8 mouse cellular contexts compared by ENCODE assay signal in the genomic region with DNA sequence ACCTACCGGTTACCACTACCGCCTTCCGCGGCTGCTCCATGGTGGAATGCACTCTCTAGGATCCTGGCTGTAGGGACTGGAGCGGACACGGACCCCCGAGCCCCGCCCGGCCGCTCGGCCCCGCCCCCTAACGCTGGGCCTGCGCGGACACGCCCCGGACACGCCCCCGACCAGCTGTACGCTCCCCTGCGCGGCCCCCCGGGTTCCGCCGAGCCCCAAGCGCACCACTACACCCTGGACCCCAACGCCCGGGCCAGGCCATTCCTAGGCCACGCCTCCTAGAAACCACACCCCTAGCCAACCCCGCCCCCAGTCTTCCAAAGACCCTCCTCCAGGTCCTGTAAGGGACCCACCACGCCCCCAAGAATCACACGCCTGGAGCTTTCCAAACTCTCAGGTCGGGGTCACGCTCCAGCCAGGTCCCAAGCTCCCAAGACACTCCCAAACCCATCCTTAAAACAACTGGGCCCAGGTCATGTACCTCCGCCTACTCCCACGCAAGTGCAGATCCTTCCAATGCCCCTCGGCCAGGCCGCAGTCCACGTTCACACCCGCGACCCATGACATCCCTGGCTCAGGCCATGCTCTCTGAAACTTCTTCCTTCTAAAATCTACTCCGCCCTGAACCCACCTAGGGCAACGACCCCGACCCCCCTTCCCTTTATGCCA. TPM values are rescaled to one million over a fixed set of nuclear protein-coding genes. Genes with fewer than 3 reads are reported as not detected.
DNase-seq lines count a peak whose midpoint lies in the region; ATAC-seq and TF ChIP-seq lines count a peak whose summit lies in the region.

No protein-coding gene starts in this region.

- H3K27me3 ChIP-seq in hindbrain, embryonic 11.5 days (ENCODE audit: control insufficient read depth, insufficient read depth, low read length), result no peaks in the 10 kb centered on the region
- no peaks in the 10 kb centered on the region for H3K27me3 ChIP-seq in lung, postnatal 0 days (replicated peaks; ENCODE audit: insufficient read depth, low read length)

- no peak for TF ChIP-seq EP300 in lung, postnatal 0 days (IDR thresholded peaks at IDR 0.05)

- H3K36me3 ChIP-seq in hindbrain, embryonic 11.5 days (ENCODE audit: control insufficient read depth, insufficient read depth, low read length), result 0 out of 2 replicates have a peak, but pooled peaks cover under 1% of the 10 kb centered on the region
- H3K36me3 ChIP-seq in lung, postnatal 0 days (ENCODE audit: insufficient read depth, low read length), result peaks cover 9% of the 10 kb centered on the region; the same call in 1 of the 2 replicates

- H3K4me3 ChIP-seq in hindbrain, embryonic 11.5 days (ENCODE audit: low read depth, low read length), result peak overlapping the region; percentile 79
- peak overlapping the region; percentile 68 for H3K4me3 ChIP-seq in lung, postnatal 0 days (ENCODE audit: low read depth, low read length)

- peak; percentile 94 for DNase-seq in Muller cell, postnatal 12 days (ENCODE audit: inconsistent ontology term)
- DNase-seq in cerebellum, adult 9-10 months, result peak; percentile 62
- peak; percentile 96 for DNase-seq in hindbrain, embryonic 11.5 days (ENCODE audit: low spot score)
- DNase-seq in layer of hippocampus, postnatal 10 days (ENCODE audit: low spot score in 2 of 2), result peak; percentile 75 to 86
- peak; percentile 96 for DNase-seq in lung, postnatal 0 days (ENCODE audit: low spot score)
- peak; percentile 93 for DNase-seq in ovary, postnatal 14 days (ENCODE audit: low spot score)
- peak; percentile 86 to 92 for DNase-seq in thymus, postnatal 10 days (ENCODE audit: low spot score in 2 of 2)

- WGBS in hindbrain, embryonic 11.5 days, result under 1% methylated on average over 33 of the region's 44 CpGs
- WGBS in lung, postnatal 0 days, result 2% methylated on average over 25 of the region's 44 CpGs

- ATAC-seq in frontal cortex, adult (ENCODE audit: low TSS enrichment), result peak; percentile 79
- ATAC-seq in hindbrain, embryonic 11.5 days (ENCODE audit: low FRiP score), result peak; percentile 89
- peak; percentile 96 for ATAC-seq in lung, postnatal 0 days

- peak overlapping the region; percentile 84 for H3K9ac ChIP-seq in hindbrain, embryonic 11.5 days (ENCODE audit: low read depth, low read length)
- peak overlapping the region; percentile 68 for H3K9ac ChIP-seq in lung, postnatal 0 days (replicated peaks; ENCODE audit: low read depth)

- H3K27ac ChIP-seq in hindbrain, embryonic 11.5 days (ENCODE audit: low read depth, low read length), result peak overlapping the region; percentile 70
- H3K27ac ChIP-seq in lung, postnatal 0 days (ENCODE audit: low read length), result peak overlapping the region; percentile 79

- H3K4me1 ChIP-seq in hindbrain, embryonic 11.5 days (replicated peaks; ENCODE audit: control insufficient read depth, insufficient read depth, low read length), result peaks cover 5% of the 10 kb centered on the region
- peaks cover 13% of the 10 kb centered on the region; the same call in 1 of the 2 replicates for H3K4me1 ChIP-seq in lung, postnatal 0 days (ENCODE audit: insufficient read depth, low read depth, low read length)

- H3K9me3 ChIP-seq in hindbrain, embryonic 11.5 days (ENCODE audit: control insufficient read depth, low read length), result no peaks in the 10 kb centered on the region
- no peaks in the 10 kb centered on the region for H3K9me3 ChIP-seq in lung, postnatal 0 days (ENCODE audit: low read length)

- peak overlapping the region; percentile 56 for H3K4me2 ChIP-seq in hindbrain, embryonic 11.5 days (replicated peaks; ENCODE audit: low read depth, low read length)
- H3K4me2 ChIP-seq in lung, postnatal 0 days (replicated peaks; ENCODE audit: low read depth, low read length), result peak overlapping the region; percentile 81

- no peak for TF ChIP-seq CTCF in lung, postnatal 0 days (IDR thresholded peaks at IDR 0.05)

RNA-seq across cellular contexts. Expression of a gene that starts 0.5 kb away (rescaled TPM):
- polyA plus RNA-seq in hindbrain, embryonic 11.5 days (2014; fragmentation: Nextera tagmentation; extraction: Ambion mirVana), result 170 TPM in 2 replicates
- 10 to 100 TPM; 25.8 to 31.9 TPM for total RNA-seq in layer of hippocampus, postnatal 10 days (2021)
- polyA plus RNA-seq in lung, postnatal 0 days (2015; fragmentation: Nextera tagmentation; extraction: Ambion mirVana), result 32.9 and 34.4 TPM in 2 replicates

RNA-seq across cellular contexts. Expression of a gene that starts 13.3 kb away (rescaled TPM):
- 282 and 299 TPM in 2 replicates for polyA plus RNA-seq in hindbrain, embryonic 11.5 days (2014; fragmentation: Nextera tagmentation; extraction: Ambion mirVana)
- 10 to 100 TPM; 72.3 to 76.5 TPM for total RNA-seq in layer of hippocampus, postnatal 10 days (2021)
- 95.9 and 104 TPM in 2 replicates for polyA plus RNA-seq in lung, postnatal 0 days (2015; fragmentation: Nextera tagmentation; extraction: Ambion mirVana)

RNA-seq across cellular contexts. Expression of a gene that starts 27.5 kb away (rescaled TPM):
- polyA plus RNA-seq in hindbrain, embryonic 11.5 days (2014; fragmentation: Nextera tagmentation; extraction: Ambion mirVana), result not detected in 2 replicates
- not detected for total RNA-seq in layer of hippocampus, postnatal 10 days (2021)
- polyA plus RNA-seq in lung, postnatal 0 days (2015; fragmentation: Nextera tagmentation; extraction: Ambion mirVana), result 1.3 and 2.3 TPM in 2 replicates

RNA-seq across cellular contexts. Expression of a gene that starts 39.0 kb away (rescaled TPM):
- polyA plus RNA-seq in hindbrain, embryonic 11.5 days (2014; fragmentation: Nextera tagmentation; extraction: Ambion mirVana), result 126 and 137 TPM in 2 replicates
- 100 to 1,000 TPM; 166 to 187 TPM for total RNA-seq in layer of hippocampus, postnatal 10 days (2021)
- polyA plus RNA-seq in lung, postnatal 0 days (2015; fragmentation: Nextera tagmentation; extraction: Ambion mirVana), result 107 and 109 TPM in 2 replicates

RNA-seq across cellular contexts. Expression of a gene that starts 43.5 kb away (rescaled TPM):
- 0.03 and 0.14 TPM in 2 replicates for polyA plus RNA-seq in hindbrain, embryonic 11.5 days (2014; fragmentation: Nextera tagmentation; extraction: Ambion mirVana)
- total RNA-seq in layer of hippocampus, postnatal 10 days (2021), result under 1 TPM in 1 of 2 experiments, not detected in 1; 0.07 TPM
- polyA plus RNA-seq in lung, postnatal 0 days (2015; fragmentation: Nextera tagmentation; extraction: Ambion mirVana), result 0.04 and 0.07 TPM in 2 replicates

Comparison
In these comparisons a context has a peak if more than half of its experiments do, and no peak if none do; other contexts are left out.
1. Peak in every context shown above with its lines: DNase-seq, ATAC-seq, H3K4me3 ChIP-seq and H3K27ac ChIP-seq.